Mouse (Mus musculus) neural tube, embryonic 12.5 days (tissue): ENCODE results near the gene Col2a1. TPM values are rescaled to one million over a fixed set of nuclear protein-coding genes. Genes with fewer than 3 reads are reported as not detected.

Source experiments
- ATAC-seq: fragments of 200-750 bp; cut with Nextera tagmentation; 2 replicates; pipeline ENCODE4 v1.8.0; 2017; ENCODE audit warnings: low read depth, mild to moderate bottlenecking, moderate TSS enrichment, moderate library complexity; ENCODE audit not compliant: low FRiP score
- H3K27ac ChIP-seq: fragments of 300-500 bp; sonication (generic); 2 replicates; pipeline ENCODE4 v1.5.1; 2016
- H3K27me3 ChIP-seq: fragments of 300-500 bp; sonication (generic); replicated peaks from 2 replicates; pipeline ENCODE4 v1.6.1; 2016; ENCODE audit warnings: mild to moderate bottlenecking
- H3K36me3 ChIP-seq: fragments of 300-500 bp; sonication (generic); 2 replicates; pipeline ENCODE4 v1.6.1; 2016; ENCODE audit warnings: mild to moderate bottlenecking
- H3K4me1 ChIP-seq: fragments of 300-500 bp; sonication (generic); 2 replicates; pipeline ENCODE4 v1.6.1; 2016
- H3K4me2 ChIP-seq: fragments of 300-500 bp; sonication (generic); replicated peaks from 2 replicates; pipeline ENCODE4 v1.6.1; 2016; ENCODE audit warnings: mild to moderate bottlenecking
- H3K4me3 ChIP-seq: fragments of 300-500 bp; sonication (generic); 2 replicates; pipeline ENCODE4 v1.5.1; 2016
- H3K9ac ChIP-seq: fragments of 300-500 bp; sonication (generic); 2 replicates; pipeline ENCODE4 v1.6.1; 2016; ENCODE audit warnings: mild to moderate bottlenecking
- H3K9me3 ChIP-seq: fragments of 300-500 bp; sonication (generic); 2 replicates; pipeline ENCODE4 v1.6.1; 2016; ENCODE audit warnings: mild to moderate bottlenecking
- WGBS: fragments of 180-500 bp; shearing (Covaris S2); methylation state at CpG from one replicate; pipeline ENCODE4 v1.1.7; 2016; 5-methylcytosine and 5-hydroxymethylcytosine counted together
- polyA plus RNA-seq: library from polyadenylated mRNA; unstranded; fragments of >200 nt; fragmentation: Nextera tagmentation; extraction: Ambion mirVana; gene quantifications from 2 replicates; pipeline ENCODE4 v1.2.1, GENCODE M21; 2016

Gene Col2a1
- polyA plus RNA-seq, 1 experiment from 2014 or later: 182 TPM

DNA sequence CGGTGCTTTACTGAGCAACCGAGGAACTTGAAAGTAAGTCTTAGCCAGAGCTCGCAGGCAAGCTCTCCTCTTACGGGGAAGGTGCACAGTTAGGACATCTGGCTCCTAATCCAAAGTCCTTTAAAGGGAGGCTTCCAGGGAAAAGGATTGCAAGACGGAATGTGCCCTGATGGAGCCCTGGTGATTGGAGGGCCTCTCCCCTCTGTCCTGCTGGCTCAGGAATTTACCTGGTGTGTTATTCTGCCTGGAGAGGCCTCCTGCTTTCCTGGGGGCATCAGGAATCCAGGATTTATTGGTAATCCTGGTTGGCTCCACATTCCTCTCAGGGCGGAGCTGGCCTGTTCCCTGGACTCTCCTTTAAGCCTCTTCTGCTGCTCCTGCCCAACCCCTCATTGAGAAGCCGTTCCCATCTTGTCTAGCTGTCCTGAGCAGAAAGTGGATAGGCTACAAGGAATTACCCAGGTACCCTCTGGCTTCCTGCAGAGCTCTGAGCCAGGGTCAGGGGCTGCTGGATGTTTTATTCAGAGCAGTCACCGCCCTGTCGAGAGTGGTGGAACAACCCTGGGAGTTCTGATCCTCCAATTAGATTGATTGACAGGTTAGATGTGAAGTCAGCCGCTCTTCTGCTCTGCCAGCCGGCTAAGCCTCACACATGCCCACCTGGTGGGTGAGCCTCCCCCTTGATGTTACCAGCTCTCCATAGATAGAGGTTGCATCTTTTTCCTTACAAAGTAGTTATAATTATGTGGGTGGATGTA, 31.1 kb downstream of the Col2a1 start:
- Histone ChIP-seq H3K9me3 (no peaks in the 10 kb centered on the region), H3K27me3 (no peaks in the 10 kb centered on the region), H3K4me2 (no peak overlapping the region), H3K9ac (no peak overlapping the region), H3K4me1 (no peaks in the 10 kb centered on the region; the same call in 1 of the 2 replicates), H3K4me3 (no peak overlapping the region), H3K36me3 (peaks cover 41% of the 10 kb centered on the region), H3K27ac (no peak overlapping the region)
- WGBS: 44% methylated on average over 11 of the region's 11 CpGs
- ATAC-seq: no peak

DNA sequence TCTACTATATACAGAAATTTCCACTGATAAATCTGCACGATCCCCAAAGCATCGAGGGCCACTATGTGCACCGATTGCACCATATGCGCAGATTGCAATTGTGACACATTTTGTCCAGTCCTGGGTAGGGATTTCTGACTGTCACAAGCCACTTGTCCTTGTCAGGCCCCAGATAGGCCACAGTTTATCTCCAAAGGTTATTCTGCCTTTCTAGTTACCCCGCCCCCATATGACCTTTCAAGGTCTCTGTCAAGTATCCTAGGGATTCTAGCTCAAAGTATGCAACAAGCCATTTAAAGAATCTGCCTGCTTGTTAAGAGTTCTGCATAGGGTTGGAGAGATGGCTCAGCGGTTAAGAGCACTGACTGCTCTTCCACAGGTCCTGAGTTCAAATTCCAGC, 31.9 kb downstream of the Col2a1 start:
- no peak overlapping the region for H3K9ac ChIP-seq
- no peaks in the 10 kb centered on the region; the same call in 1 of the 2 replicates for H3K4me1 ChIP-seq
- H3K9me3 ChIP-seq: no peaks in the 10 kb centered on the region
- H3K27ac ChIP-seq: no peak overlapping the region
- WGBS: 92% methylated on average over 6 of the region's 6 CpGs
- H3K4me3 ChIP-seq: no peak overlapping the region
- ATAC-seq: no peak
- H3K4me2 ChIP-seq: no peak overlapping the region
- H3K27me3 ChIP-seq: no peaks in the 10 kb centered on the region
- H3K36me3 ChIP-seq: peaks cover 32% of the 10 kb centered on the region

DNA sequence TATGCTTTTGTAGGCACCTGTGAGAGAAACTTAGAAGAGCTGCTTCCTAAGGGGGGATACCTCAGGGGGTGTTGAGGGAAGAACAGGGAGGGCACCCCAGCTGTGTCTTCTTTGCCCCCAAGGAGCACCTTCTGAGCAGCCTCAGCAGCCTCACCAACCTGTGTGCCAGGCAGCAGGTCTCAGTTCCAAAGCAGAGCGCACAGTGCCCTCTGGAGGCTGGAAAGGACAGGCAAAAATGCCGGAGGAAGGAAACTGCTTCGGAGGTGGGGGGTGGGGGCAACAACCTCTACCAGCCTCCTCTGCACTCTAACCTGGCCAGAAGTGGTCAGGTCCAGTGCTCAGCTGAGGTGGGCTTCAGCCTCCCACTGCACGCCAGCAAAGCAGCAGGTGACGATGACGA, 34.2 kb downstream of the Col2a1 start:
- no peak overlapping the region for H3K4me2 ChIP-seq
- H3K4me1 ChIP-seq: no peaks in the 10 kb centered on the region; the same call in 1 of the 2 replicates
- no peaks in the 10 kb centered on the region for H3K9me3 ChIP-seq
- ATAC-seq: no peak
- no peaks in the 10 kb centered on the region for H3K27me3 ChIP-seq
- H3K4me3 ChIP-seq: no peak overlapping the region
- H3K36me3 ChIP-seq: peaks cover 11% of the 10 kb centered on the region; the same call in 1 of the 2 replicates
- H3K27ac ChIP-seq: no peak overlapping the region
- 47% methylated on average over 6 of the region's 6 CpGs for WGBS
- no peak overlapping the region for H3K9ac ChIP-seq

DNA sequence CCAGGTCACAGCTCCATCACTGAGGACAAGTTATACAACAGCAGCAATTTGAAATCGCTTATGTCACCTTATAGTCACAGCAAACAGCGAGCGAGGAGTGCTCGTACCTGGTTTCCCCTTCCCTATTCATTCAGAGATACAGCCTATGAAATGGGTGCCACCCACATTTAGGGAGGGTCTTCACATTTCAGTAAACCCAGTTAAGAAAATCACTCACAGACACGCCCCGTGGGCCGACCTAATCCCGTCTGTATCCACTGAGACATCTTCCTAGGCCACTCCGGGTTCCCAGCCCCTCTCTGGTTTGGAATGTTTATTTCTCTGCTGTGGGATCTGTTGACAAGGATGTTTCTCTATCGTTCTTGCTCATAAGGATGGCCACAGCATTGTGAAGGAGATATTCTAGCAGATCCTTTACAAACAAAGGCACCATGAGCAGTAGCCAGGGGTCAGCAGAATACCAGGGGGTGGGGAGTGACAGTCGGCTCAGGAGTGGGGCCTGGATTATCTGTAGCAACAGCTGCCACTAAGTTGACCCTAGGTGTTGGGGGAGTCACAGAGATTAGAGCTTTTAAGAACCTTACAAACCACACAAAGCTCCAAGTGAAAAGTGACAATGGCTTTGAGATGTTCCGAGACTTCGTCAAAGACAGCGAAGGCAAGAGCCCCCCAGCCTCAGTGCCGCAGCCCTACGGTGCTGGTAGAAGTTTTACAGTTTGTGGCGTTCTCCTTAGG, 39.0 kb downstream of the Col2a1 start:
- no peaks in the 10 kb centered on the region for H3K27me3 ChIP-seq
- H3K4me1 ChIP-seq: peaks cover 6% of the 10 kb centered on the region
- no peak overlapping the region for H3K9ac ChIP-seq
- H3K4me2 ChIP-seq: peak overlapping the region; percentile 81
- H3K36me3 ChIP-seq: peaks cover 5% of the 10 kb centered on the region; the same call in 1 of the 2 replicates
- 73% methylated on average over 17 of the region's 17 CpGs for WGBS
- no peak overlapping the region for H3K4me3 ChIP-seq
- H3K27ac ChIP-seq: no peak overlapping the region
- no peak for ATAC-seq
- H3K9me3 ChIP-seq: no peaks in the 10 kb centered on the region

DNA sequence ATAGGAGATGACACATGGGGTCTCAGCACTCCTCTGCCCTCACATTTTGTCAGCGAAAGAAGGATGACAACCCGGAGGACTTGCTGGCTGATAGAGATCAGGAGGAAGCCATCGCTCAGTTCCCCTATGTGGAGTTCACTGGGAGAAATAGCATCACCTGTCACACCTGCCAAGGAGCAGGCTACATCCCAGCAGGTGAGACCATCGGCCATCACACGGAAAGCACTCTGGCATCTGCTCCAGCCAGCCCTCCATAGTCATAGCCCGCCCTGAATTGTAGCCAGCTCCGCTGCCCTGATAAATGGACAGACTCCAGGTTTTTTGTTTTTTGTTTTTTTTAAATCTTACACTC, 39.7 kb downstream of the Col2a1 start:
- Histone ChIP-seq H3K4me2 (peak overlapping the region; percentile 81), H3K9me3 (no peaks in the 10 kb centered on the region), H3K27me3 (no peaks in the 10 kb centered on the region), H3K9ac (peak overlapping the region; percentile 67), H3K4me1 (peaks cover 6% of the 10 kb centered on the region), H3K27ac (no peak overlapping the region), H3K36me3 (peaks cover 5% of the 10 kb centered on the region; the same call in 1 of the 2 replicates), H3K4me3 (peak overlapping the region; percentile 57)
- ATAC-seq: 0 out of 2 replicates have a peak, but pooled peaks have one; percentile 11
- 23% methylated on average over 7 of the region's 7 CpGs for WGBS

DNA sequence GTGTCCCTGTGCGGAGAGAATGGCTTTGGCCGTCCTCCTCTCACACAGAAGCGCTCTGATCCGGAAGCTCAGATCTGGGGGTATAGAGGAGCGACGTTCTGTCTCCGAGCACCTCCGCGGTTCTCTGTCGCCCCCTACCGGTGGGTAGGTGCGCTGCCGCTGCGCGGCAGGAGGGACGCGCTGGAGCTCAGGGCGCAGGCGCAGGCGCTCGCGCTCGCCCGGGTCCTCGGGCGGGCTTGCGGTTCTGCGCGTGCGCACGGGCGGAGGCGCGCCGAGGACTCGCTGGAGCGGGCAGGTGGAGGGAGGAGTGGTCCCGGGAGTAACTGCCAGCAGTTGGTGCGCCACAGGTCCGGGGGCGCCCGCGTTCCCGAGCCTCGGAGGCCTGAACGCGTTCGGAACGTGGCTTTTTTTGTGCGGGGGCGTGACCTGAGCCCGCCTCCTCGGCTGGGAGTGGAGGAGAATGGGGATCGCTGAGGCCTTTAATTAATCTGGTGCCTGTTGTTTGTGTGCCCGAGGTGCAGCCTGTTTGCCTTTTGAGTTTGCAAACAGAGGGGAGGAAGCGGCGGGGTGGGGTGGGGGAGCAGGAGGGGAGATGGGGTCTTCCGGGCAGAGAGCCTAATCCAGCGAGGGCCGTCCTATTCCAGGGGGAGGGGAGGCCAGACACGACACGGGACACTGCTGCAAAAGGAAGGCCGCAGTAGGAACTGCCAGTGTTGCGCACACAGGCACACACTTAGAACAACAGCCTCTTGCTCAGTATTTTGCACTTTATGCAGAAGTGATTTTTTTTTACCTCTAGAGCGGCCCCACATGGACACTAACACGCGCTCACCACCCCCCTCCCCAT, 40.3 kb downstream of the Col2a1 start, which contains the start of gene Tmem106c:
TSS of gene Tmem106c (plus strand) at position 212 of the 847 bp plus-strand sequence.
- H3K4me2 ChIP-seq: peak within 1 kb of the TSS; percentile 81
- 1% methylated on average over 67 of the region's 67 CpGs for WGBS
- H3K9me3 ChIP-seq: no peaks in the 10 kb centered on the region
- peak within 1 kb of the TSS; percentile 57 for H3K4me3 ChIP-seq
- H3K4me1 ChIP-seq: peaks cover 6% of the 10 kb centered on the region
- H3K27me3 ChIP-seq: no peaks in the 10 kb centered on the region
- peaks cover 5% of the 10 kb centered on the region; the same call in 1 of the 2 replicates for H3K36me3 ChIP-seq
- peak within 1 kb of the TSS; percentile 57; the same call in 1 of the 2 replicates for H3K27ac ChIP-seq
- peak within 1 kb of the TSS; percentile 67 for H3K9ac ChIP-seq
- peak; percentile 93 for ATAC-seq

DNA sequence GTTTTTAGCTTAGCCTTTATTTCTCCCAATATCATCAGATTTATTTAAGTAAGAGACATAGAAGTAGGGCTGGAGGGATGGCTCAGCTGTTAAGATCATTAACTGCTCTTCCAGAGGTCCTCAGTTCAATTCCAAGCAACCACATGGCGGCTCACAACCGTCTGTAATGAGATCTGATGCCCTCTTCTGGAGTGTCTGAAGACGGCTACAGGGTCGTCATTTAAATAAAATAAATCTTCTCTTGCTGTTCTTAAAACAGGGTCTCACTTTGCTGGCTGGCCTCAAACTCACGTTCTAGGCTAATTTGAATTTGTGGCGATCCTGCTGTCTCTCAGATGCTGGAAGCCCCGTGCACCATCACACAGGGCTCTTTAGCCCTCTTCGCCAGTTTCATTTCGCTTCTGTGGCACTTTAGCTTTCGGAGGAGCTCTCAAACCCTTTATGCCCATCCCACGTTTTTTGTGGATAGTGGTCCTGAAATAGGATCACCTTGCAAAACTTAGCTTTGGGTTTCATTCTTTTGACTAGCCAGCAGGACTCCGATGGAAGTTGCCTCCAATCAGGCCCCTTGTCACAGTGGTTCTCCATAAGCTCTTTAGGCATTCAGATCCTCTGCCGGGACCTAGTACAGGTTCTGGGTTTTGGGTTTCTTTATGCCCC, 41.0 kb downstream of the Col2a1 start:
- peak overlapping the region; percentile 81 for H3K4me2 ChIP-seq

DNA sequence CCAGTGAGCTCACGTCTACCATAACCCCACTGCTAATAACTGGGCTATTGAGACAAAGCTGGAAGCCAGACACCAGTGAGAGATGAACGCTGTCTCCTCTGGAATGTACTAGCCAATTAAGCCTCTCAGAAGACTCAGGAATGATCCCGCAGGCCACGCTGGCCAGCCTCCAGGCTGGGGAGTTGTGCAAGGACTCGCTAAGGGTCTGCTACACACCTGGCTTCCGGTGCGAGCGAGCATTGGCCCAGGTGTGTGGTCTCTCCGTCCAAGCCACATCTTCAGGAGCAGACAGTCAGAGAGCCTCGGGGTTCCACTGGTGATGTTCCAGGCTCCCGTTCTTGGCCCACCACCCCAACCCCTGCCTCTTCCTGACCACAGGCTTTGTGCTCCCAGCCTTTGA, 48.1 kb downstream of the Col2a1 start:
- WGBS: 76% methylated on average over 11 of the region's 11 CpGs
- H3K4me2 ChIP-seq: no peak overlapping the region
- H3K4me3 ChIP-seq: no peak overlapping the region
- H3K9ac ChIP-seq: no peak overlapping the region
- H3K9me3 ChIP-seq: no peaks in the 10 kb centered on the region
- no peaks in the 10 kb centered on the region for H3K27me3 ChIP-seq
- no peaks in the 10 kb centered on the region for H3K36me3 ChIP-seq
- H3K27ac ChIP-seq: no peak overlapping the region
- peaks cover 10% of the 10 kb centered on the region; the same call in 1 of the 2 replicates for H3K4me1 ChIP-seq
- no peak for ATAC-seq

More for the DNA sequence above, 41.0 kb downstream of the Col2a1 start:
- Histone ChIP-seq H3K27me3 (no peaks in the 10 kb centered on the region), H3K36me3 (no peaks in the 10 kb centered on the region), H3K4me3 (peak overlapping the region; percentile 57), H3K9ac (peak overlapping the region; percentile 56), H3K27ac (no peak overlapping the region), H3K4me1 (peaks cover 6% of the 10 kb centered on the region), H3K9me3 (no peaks in the 10 kb centered on the region)
- ATAC-seq: peak; percentile 10; the same call in 1 of the 2 replicates
- 8% methylated on average over 13 of the region's 13 CpGs for WGBS

DNA sequence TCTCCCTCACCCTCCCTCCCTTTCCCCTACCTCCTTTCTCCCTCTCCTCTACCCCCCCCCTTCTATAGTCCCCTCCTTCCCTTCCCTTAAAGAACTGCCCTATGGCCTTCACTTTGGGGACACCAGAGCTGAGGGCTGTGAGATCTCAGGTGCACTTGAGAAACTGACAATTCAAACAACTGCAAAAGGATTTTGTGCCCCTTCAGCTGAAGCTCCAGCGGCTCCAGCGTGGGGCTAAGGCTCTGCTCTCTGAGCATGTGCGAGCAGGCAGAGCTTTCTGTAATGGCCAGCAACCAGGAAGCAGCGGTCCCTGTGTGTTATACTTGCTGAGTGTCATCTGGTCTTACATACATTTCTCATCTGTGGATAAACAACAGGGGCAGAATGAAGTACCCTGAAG, 48.8 kb downstream of the Col2a1 start:
- H3K9ac ChIP-seq: no peak overlapping the region
- no peaks in the 10 kb centered on the region for H3K27me3 ChIP-seq
- no peaks in the 10 kb centered on the region for H3K9me3 ChIP-seq
- H3K27ac ChIP-seq: no peak overlapping the region
- no peak overlapping the region for H3K4me3 ChIP-seq
- no peak overlapping the region for H3K4me2 ChIP-seq
- no peaks in the 10 kb centered on the region for H3K36me3 ChIP-seq
- 35% methylated on average over 4 of the region's 4 CpGs for WGBS
- no peak for ATAC-seq
- peaks cover 10% of the 10 kb centered on the region; the same call in 1 of the 2 replicates for H3K4me1 ChIP-seq

DNA sequence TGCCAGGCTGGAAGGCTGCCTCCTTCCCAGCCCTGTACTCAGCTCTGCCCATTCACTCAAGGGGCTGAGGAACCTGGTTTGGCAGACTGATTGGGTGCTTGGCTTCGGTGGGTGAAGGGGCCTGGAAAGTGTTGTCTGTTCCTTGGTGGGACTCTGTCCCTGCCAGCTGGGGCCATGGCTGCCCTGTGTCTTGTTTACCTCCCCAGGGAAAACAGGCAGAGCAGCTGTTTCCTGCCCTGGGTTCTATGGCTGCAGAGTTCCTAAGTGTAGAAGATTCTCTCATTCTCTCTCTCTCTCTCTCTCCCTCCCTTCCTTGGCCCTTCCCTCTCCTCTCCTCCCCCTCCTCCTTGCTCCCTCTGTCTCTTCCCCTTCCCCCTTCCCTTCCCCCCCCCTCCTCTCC, 49.2 kb downstream of the Col2a1 start:
- 64% methylated on average over 1 of the region's 1 CpGs for whole genome bisulfite sequencing
- H3K9ac ChIP-seq: no peak overlapping the region
- ATAC-seq: no peak
- peaks cover 10% of the 10 kb centered on the region; the same call in 1 of the 2 replicates for H3K4me1 ChIP-seq
- no peaks in the 10 kb centered on the region for H3K27me3 ChIP-seq
- no peak overlapping the region for H3K4me3 ChIP-seq
- H3K36me3 ChIP-seq: no peaks in the 10 kb centered on the region
- H3K4me2 ChIP-seq: no peak overlapping the region
- no peaks in the 10 kb centered on the region for H3K9me3 ChIP-seq
- no peak overlapping the region for H3K27ac ChIP-seq

DNA sequence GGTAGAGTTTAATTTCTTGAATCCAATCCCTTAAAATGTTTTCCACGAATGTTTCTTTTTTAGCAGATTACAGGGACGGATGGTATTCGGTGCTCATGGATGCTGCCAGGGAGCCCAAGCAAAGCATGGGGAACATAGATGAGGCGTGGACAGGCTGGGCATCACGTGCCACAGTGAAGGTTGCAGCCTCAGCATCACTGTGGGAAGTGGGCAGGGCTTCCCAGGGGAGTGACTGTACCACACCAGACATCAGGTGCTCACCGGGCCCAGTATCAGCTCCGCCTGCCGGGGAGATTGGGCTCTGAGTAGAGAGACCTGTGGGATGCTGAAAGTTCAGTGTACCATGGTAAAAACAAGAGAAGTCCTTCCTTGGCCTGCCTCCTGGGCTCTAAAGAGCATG, 49.8 kb downstream of the Col2a1 start:
- ATAC-seq: no peak
- WGBS: 81% methylated on average over 8 of the region's 8 CpGs

More for the DNA sequence above, 49.8 kb downstream of the Col2a1 start:
- Histone ChIP-seq H3K4me3 (no peak overlapping the region), H3K4me2 (no peak overlapping the region), H3K9me3 (no peaks in the 10 kb centered on the region), H3K36me3 (no peaks in the 10 kb centered on the region), H3K27me3 (no peaks in the 10 kb centered on the region), H3K4me1 (peaks cover 10% of the 10 kb centered on the region; the same call in 1 of the 2 replicates), H3K9ac (no peak overlapping the region), H3K27ac (no peak overlapping the region)
